Mouse (Mus musculus) midbrain, postnatal 0 days (tissue): ENCODE measurements at regions not wholly inside any gene's neighbourhood (a gene's known extent, or its start where the extent isn't known, plus 50 kb on each side); places are given as distances from the start of the nearest gene placed in this dataset.
A peak's percentile ranks its signal among the peaks of the same experiment; 100 is the strongest.

Experiments
- ATAC-seq: fragments of 200-750 bp; cut with Nextera tagmentation; 2 replicates; pipeline ENCODE4 v1.8.0; 2017; ENCODE audit warnings: moderate number of reproducible peaks, mild to moderate bottlenecking, moderate TSS enrichment, moderate library complexity; ENCODE audit not compliant: low FRiP score
- DNase-seq: peaks from one replicate; pipeline ENCODE4 v3.0.0-alpha.2; 2015; ENCODE audit warnings: low spot score
- H3K27ac ChIP-seq: fragments of 300-500 bp; sonication (generic); 2 replicates; pipeline ENCODE4 v1.5.1; 2014; ENCODE audit warnings: low read depth, mild to moderate bottlenecking, low read length, mixed read lengths
- H3K27me3 ChIP-seq: fragments of 300-500 bp; sonication (generic); 2 replicates; pipeline ENCODE4 v1.6.1; 2014; ENCODE audit warnings: low read length, control low read depth, mixed read lengths; ENCODE audit not compliant: insufficient read depth
- H3K36me3 ChIP-seq: fragments of 300-500 bp; sonication (generic); 2 replicates; pipeline ENCODE4 v1.6.1; 2014; ENCODE audit warnings: low read length, control low read depth, mixed read lengths; ENCODE audit not compliant: insufficient read depth
- H3K4me1 ChIP-seq: fragments of 300-500 bp; sonication (generic); 2 replicates; pipeline ENCODE4 v1.6.1; 2014; ENCODE audit warnings: mild to moderate bottlenecking, control low read depth, antibody characterized with exemption, low read length, mixed read lengths; ENCODE audit not compliant: insufficient read depth
- H3K4me2 ChIP-seq: fragments of 300-500 bp; sonication (generic); 2 replicates; pipeline ENCODE4 v1.6.1; 2014; ENCODE audit warnings: low read depth, mild to moderate bottlenecking, low read length, mixed read lengths; ENCODE audit not compliant: poor library complexity, severe bottlenecking
- H3K4me3 ChIP-seq: fragments of 300-500 bp; sonication (generic); 2 replicates; pipeline ENCODE4 v1.5.1; 2014; ENCODE audit warnings: low read depth, mild to moderate bottlenecking, low read length, moderate library complexity
- H3K9ac ChIP-seq: fragments of 300-500 bp; sonication (generic); replicated peaks from 2 replicates; pipeline ENCODE4 v1.6.1; 2014; ENCODE audit warnings: mild to moderate bottlenecking, low read length, moderate library complexity, mixed read lengths; ENCODE audit not compliant: poor library complexity, severe bottlenecking
- H3K9me3 ChIP-seq: fragments of 300-500 bp; sonication (generic); 2 replicates; pipeline ENCODE4 v1.6.1; 2016; ENCODE audit warnings: low read length, control low read depth
- CTCF ChIP-seq: IDR thresholded peaks from 2 replicates; pipeline ENCODE4 v1.5.1; 2016; ENCODE audit warnings: antibody characterized with exemption, mild to moderate bottlenecking
- WGBS: fragments of 180-500 bp; shearing (Covaris S2); extraction: QIAGEN DNeasy Blood & Tissue Kit; methylation state at CpG from one replicate; pipeline ENCODE4 v1.1.7; 2014; 5-methylcytosine and 5-hydroxymethylcytosine counted together

GRCm38 (mm10) chr17:87530162-87530817, 83.6 kb upstream of the Calm2 start:
- H3K9me3 ChIP-seq = no peaks in the 10 kb centered on the region
- WGBS = 17% methylated on average over 23 of the region's 29 CpGs
- no peak overlapping the region for H3K27ac ChIP-seq
- H3K9ac ChIP-seq = peak overlapping the region; percentile 48
- no peaks in the 10 kb centered on the region for H3K27me3 ChIP-seq
- peak overlapping the region; percentile 32 for H3K4me3 ChIP-seq
- peak; percentile 71 for DNase-seq
- peak; percentile 76 for ATAC-seq
- no peaks in the 10 kb centered on the region for H3K36me3 ChIP-seq
- H3K4me1 ChIP-seq = peaks cover 13% of the 10 kb centered on the region; the same call in 1 of the 2 replicates
- peak overlapping the region; percentile 65 for H3K4me2 ChIP-seq
- peak; percentile 77 for TF ChIP-seq CTCF

DNA sequence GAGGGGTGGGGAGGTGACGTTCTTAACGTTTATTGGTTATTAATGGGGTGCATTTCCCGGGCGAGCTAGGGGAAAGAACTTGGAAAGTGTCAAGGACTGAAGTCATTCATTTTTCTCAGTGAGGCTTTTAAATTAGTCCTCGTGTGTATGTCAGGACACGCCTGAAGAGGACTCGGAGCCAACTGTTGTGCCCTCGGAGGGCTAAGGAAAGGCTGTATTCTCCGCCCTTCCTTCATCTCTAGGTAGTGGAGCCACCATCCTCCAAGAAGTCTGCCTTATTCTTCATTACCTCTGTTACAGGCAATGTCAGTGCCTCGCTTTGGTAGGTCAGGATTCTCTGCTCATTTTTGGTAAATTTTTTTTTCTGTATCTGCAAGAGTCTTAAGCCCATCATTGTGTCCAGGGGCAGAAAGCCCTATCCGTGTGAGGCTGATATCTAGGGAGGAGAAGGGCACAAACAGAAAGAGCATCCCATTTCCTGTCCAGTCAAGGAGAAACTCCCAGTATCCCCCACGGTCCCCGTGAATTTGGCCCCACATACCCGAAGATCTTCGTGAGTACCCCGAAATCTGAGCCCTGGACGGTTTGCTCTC, 84.2 kb upstream of the Calm2 start:
- Histone ChIP-seq H3K9me3 (no peaks in the 10 kb centered on the region), H3K27ac (no peak overlapping the region; the same call in 1 of the 2 replicates), H3K27me3 (no peaks in the 10 kb centered on the region), H3K4me1 (peaks cover 13% of the 10 kb centered on the region; the same call in 1 of the 2 replicates), H3K4me3 (peak overlapping the region; percentile 32), H3K9ac (peak overlapping the region; percentile 48), H3K36me3 (no peaks in the 10 kb centered on the region), H3K4me2 (peak overlapping the region; percentile 65)
- ATAC-seq = no peak
- 3% methylated on average over 17 of the region's 17 CpGs for WGBS
- no peak for DNase-seq
- no peak for TF ChIP-seq CTCF

DNA sequence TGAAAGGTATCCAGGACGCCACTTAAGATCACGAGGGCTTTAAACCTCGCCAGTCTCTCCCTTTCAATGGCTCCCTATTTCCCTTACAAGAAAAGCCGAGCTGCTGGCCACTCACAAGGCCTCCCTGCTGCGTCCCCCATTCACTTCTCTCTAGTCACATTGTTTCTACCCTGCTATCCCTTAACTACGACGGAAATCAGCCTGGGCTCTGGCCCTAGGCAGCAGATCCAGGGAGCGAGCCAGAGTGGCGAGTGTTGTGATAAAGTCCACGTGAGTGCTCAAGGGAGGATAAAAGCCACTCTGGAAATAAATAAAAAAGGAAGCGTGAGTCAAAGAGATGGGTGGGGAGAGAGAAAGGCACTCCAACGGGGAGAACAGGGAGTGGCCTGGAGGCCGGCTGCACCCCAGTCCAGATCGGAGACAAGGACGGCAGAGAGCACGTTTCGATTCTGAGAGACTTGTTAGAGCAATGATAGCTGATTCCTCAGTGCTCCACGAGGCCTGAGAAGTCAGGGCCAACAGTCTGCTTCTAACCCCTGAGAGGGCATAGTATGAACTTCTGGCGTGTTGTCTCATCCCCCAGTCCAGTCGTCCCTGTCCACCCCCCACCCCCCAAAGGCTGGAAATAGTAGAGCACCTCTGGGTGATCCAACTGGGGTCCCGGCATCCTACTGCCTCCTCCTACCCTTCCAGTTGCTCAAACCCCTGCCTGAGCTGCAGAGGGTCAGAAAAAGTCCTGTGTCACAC, 84.8 kb upstream of the Calm2 start:
- H3K27ac ChIP-seq = no peak overlapping the region
- peaks cover 13% of the 10 kb centered on the region; the same call in 1 of the 2 replicates for H3K4me1 ChIP-seq
- no peak for ATAC-seq
- no peaks in the 10 kb centered on the region for H3K27me3 ChIP-seq
- H3K36me3 ChIP-seq = no peaks in the 10 kb centered on the region
- no peak for TF ChIP-seq CTCF
- peak overlapping the region; percentile 32; the same call in 1 of the 2 replicates for H3K4me3 ChIP-seq
- 4% methylated on average over 21 of the region's 21 CpGs for WGBS
- peak overlapping the region; percentile 65 for H3K4me2 ChIP-seq
- no peak for DNase-seq
- H3K9ac ChIP-seq = 0 out of 2 replicates have a peak overlapping the region, but pooled peaks have one; percentile 24
- no peaks in the 10 kb centered on the region for H3K9me3 ChIP-seq

DNA sequence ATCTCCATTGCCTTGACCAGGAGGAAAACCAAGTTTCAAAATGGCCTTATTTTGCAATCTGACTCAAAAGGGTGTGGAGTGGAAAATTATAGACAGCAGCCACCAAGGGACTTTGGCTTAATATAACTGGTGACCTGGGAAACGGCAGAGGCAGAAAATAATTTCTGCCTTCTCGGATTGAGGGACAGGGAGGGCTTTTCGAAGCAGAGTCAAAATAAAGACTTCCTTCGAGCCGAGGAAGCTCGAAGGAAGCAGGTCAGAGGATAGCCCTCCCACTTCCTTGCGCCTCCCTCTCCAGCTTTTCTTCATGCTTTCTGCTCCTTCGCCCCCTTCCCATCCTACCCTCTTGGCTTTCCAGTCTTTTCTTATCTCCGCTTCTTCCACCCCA, 85.4 kb upstream of the Calm2 start:
- H3K4me3 ChIP-seq = no peak overlapping the region
- H3K4me1 ChIP-seq = peaks cover 13% of the 10 kb centered on the region; the same call in 1 of the 2 replicates
- ATAC-seq = no peak
- H3K9me3 ChIP-seq = no peaks in the 10 kb centered on the region
- no peak for TF ChIP-seq CTCF
- peak overlapping the region; percentile 33 for H3K4me2 ChIP-seq
- H3K27me3 ChIP-seq = no peaks in the 10 kb centered on the region
- H3K27ac ChIP-seq = no peak overlapping the region
- H3K9ac ChIP-seq = peak overlapping the region; percentile 24; the same call in 1 of the 2 replicates
- H3K36me3 ChIP-seq = no peaks in the 10 kb centered on the region
- 11% methylated on average over 9 of the region's 9 CpGs for WGBS
- DNase-seq = no peak

GRCm38 (mm10) chr17:87532762-87533161, 86.0 kb upstream of the Calm2 start:
- Histone ChIP-seq H3K9ac (no peak overlapping the region), H3K4me1 (peaks cover 13% of the 10 kb centered on the region; the same call in 1 of the 2 replicates), H3K4me2 (peak overlapping the region; percentile 33), H3K27ac (no peak overlapping the region), H3K4me3 (no peak overlapping the region), H3K36me3 (no peaks in the 10 kb centered on the region), H3K27me3 (no peaks in the 10 kb centered on the region), H3K9me3 (no peaks in the 10 kb centered on the region)
- WGBS = 33% methylated on average over 6 of the region's 6 CpGs
- DNase-seq = no peak
- ATAC-seq = no peak
- TF ChIP-seq CTCF = no peak

GRCm38 (mm10) chr17:87549568-87549967, 86.2 kb upstream of the Epcam start:
- Histone ChIP-seq H3K9ac (no peak overlapping the region), H3K4me2 (no peak overlapping the region), H3K9me3 (no peaks in the 10 kb centered on the region), H3K27me3 (no peaks in the 10 kb centered on the region), H3K4me1 (no peaks in the 10 kb centered on the region), H3K27ac (no peak overlapping the region), H3K4me3 (no peak overlapping the region), H3K36me3 (no peaks in the 10 kb centered on the region)
- WGBS = 80% methylated on average over 6 of the region's 6 CpGs
- no peak for TF ChIP-seq CTCF
- DNase-seq = no peak
- ATAC-seq = no peak
